Comparison of ENCODE assay signal across 38 mouse cellular contexts in genomic region chr6:48533475-48533874, GRCm38 (mm10). TPM values are rescaled to one million over a fixed set of nuclear protein-coding genes. Genes with fewer than 3 reads are reported as not detected.
"Had no signal": no experiment of that assay in that cellular context is flagged by ENCODE, and none has a peak within 500 bp of the region (broad histone marks: within the 10 kb centered on the region; RNA-seq: fewer than 3 reads in every experiment).

No protein-coding gene starts in this region.

- H3K9ac ChIP-seq: embryonic facial prominence, embryonic 12.5 days; embryonic facial prominence, embryonic 13.5 days; embryonic facial prominence, embryonic 15.5 days; forebrain, embryonic 12.5 days; forebrain, embryonic 13.5 days; forebrain, embryonic 15.5 days; forebrain, postnatal 0 days had no signal

- H3K4me2 ChIP-seq: embryonic facial prominence, embryonic 12.5 days; embryonic facial prominence, embryonic 13.5 days; embryonic facial prominence, embryonic 15.5 days; forebrain, embryonic 12.5 days; forebrain, embryonic 13.5 days; forebrain, embryonic 15.5 days; heart, embryonic 11.5 days had no signal

- H3K4me3 ChIP-seq: embryonic facial prominence, embryonic 12.5 days; embryonic facial prominence, embryonic 13.5 days; embryonic facial prominence, embryonic 15.5 days; erythroblast, embryonic 14.5 days; forebrain, embryonic 10.5 days; forebrain, embryonic 12.5 days; forebrain, embryonic 13.5 days; forebrain, embryonic 15.5 days; gastrocnemius, adult 2 months; heart, embryonic 10.5 days had no signal

- H3K36me3 ChIP-seq: forebrain, embryonic 12.5 days; forebrain, embryonic 15.5 days had no signal

- H3K27ac ChIP-seq: embryonic facial prominence, embryonic 12.5 days; embryonic facial prominence, embryonic 13.5 days; embryonic facial prominence, embryonic 15.5 days; forebrain, embryonic 10.5 days; forebrain, embryonic 12.5 days; forebrain, embryonic 13.5 days; forebrain, embryonic 15.5 days; heart, embryonic 10.5 days had no signal

- H3K27me3 ChIP-seq: embryonic facial prominence, embryonic 12.5 days; embryonic facial prominence, embryonic 13.5 days; embryonic facial prominence, embryonic 15.5 days; forebrain, embryonic 12.5 days; forebrain, embryonic 13.5 days; forebrain, embryonic 15.5 days had no signal

- DNase-seq: cerebellum, adult 2 months; cerebellum, adult 8-10 months; cerebellum, adult 9-10 months; cerebellum, adult 9-11 months; cerebellum, postnatal 10 days; cerebellum, postnatal 14 days; cerebellum, postnatal 25 days; cerebellum, postnatal 36 days; embryo, embryonic 11 days; forebrain, postnatal 0 days; gastrocnemius, adult 2 months; gastrocnemius, postnatal 10 days; gastrocnemius, postnatal 14 days; gastrocnemius, postnatal 25 days; gastrocnemius, postnatal 36 days; heart, adult 18-20 months had no signal

- H3K9me3 ChIP-seq: embryonic facial prominence, embryonic 12.5 days; embryonic facial prominence, embryonic 13.5 days; embryonic facial prominence, embryonic 15.5 days; forebrain, embryonic 10.5 days; forebrain, embryonic 12.5 days; forebrain, embryonic 13.5 days; forebrain, embryonic 15.5 days; heart, embryonic 10.5 days had no signal

- ATAC-seq: forebrain, embryonic 13.5 days; forebrain, embryonic 14.5 days; forebrain, embryonic 15.5 days; forebrain, embryonic 16.5 days; forebrain, postnatal 0 days had no signal

RNA-seq across cellular contexts. Expression of gene Atp6v0e2, which starts 3.9 kb away (rescaled TPM):
- total RNA-seq: granulocyte monocyte progenitor cell, adult 5-6 weeks had no signal
- polyA plus RNA-seq: erythroblast, embryonic 14.5 days had no signal

RNA-seq across cellular contexts. Expression of gene Rarres2, which starts 39.1 kb away (rescaled TPM):
- total RNA-seq: common myeloid progenitor, adult 5-6 weeks; granulocyte monocyte progenitor cell, adult 5-6 weeks had no signal
- polyA plus RNA-seq: erythroblast, embryonic 14.5 days had no signal

RNA-seq across cellular contexts. Expression of gene Gm45021, which starts 55.9 kb away (rescaled TPM):
- total RNA-seq: common myeloid progenitor, adult 5-6 weeks; forebrain, postnatal 0 days; gastrocnemius, adult 18-20 months; gastrocnemius, adult 2 months; gastrocnemius, adult 8-10 months; gastrocnemius, postnatal 10 days; gastrocnemius, postnatal 14 days; gastrocnemius, postnatal 25 days; gastrocnemius, postnatal 36 days; gastrocnemius, postnatal 4 days; granulocyte monocyte progenitor cell, adult 5-6 weeks; heart, adult 18-20 months; heart, adult 8-10 months had no signal
- polyA plus RNA-seq: cerebellum, adult 2 months; embryonic facial prominence, embryonic 11.5 days; embryonic facial prominence, embryonic 12.5 days; embryonic facial prominence, embryonic 13.5 days; embryonic facial prominence, embryonic 15.5 days; erythroblast, embryonic 14.5 days; forebrain, embryonic 10.5 days; forebrain, embryonic 11.5 days; forebrain, embryonic 12.5 days; forebrain, embryonic 13.5 days; forebrain, embryonic 14.5 days; forebrain, embryonic 15.5 days; forebrain, embryonic 16.5 days; forebrain, postnatal 0 days; frontal cortex, adult 2 months; gonadal fat pad, adult 2 months; heart, embryonic 10.5 days had no signal
